In the genomic region with DNA sequence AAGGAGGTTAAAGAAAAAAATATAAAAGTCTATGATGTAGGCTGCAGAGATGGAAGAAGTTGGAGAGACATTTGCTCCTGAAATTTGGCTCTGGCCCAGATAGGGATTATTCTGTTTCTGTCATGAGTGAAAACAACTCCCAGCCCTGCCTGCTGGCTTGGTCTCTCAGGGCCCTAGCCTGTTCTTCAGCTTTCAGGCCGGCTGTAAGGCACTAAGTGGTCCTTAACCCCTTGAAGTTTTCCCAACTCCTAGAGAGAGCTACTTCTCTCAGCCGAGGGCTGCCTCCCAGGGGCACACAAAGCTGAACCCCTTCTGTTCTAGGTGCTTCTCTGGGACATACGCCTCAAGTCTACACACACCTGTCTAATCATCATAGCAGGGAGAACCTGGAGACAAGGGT, we compare ENCODE assay signal across 14 mouse cellular contexts. TPM values are rescaled to one million over a fixed set of nuclear protein-coding genes. Genes with fewer than 3 reads are reported as not detected.
DNase-seq lines count a peak whose midpoint lies in the region; ATAC-seq and TF ChIP-seq lines count a peak whose summit lies in the region.
"Had no signal": no experiment of that assay in that cellular context is flagged by ENCODE, and none has a peak within 500 bp of the region (broad histone marks: within the 10 kb centered on the region; RNA-seq: fewer than 3 reads in every experiment).

No protein-coding gene starts in this region.

- H3K27me3 ChIP-seq in intestine, embryonic 16.5 days (replicated peaks; ENCODE audit: control insufficient read depth, insufficient read depth, low read length) = no peaks in the 10 kb centered on the region
- no peaks in the 10 kb centered on the region for H3K27me3 ChIP-seq in intestine, postnatal 0 days (replicated peaks; ENCODE audit: control insufficient read depth, insufficient read depth, low read length)
- peaks cover 17% of the 10 kb centered on the region for H3K27me3 ChIP-seq in liver, embryonic 13.5 days
- H3K27me3 ChIP-seq in stomach, embryonic 15.5 days (replicated peaks) = no peaks in the 10 kb centered on the region

- no peak overlapping the region for H3K9ac ChIP-seq in intestine, embryonic 16.5 days (ENCODE audit: low read depth, low read length)
- no peak overlapping the region for H3K9ac ChIP-seq in intestine, postnatal 0 days (ENCODE audit: low read depth, low read length)
- H3K9ac ChIP-seq in liver, embryonic 13.5 days = peak overlapping the region; percentile 72
- H3K9ac ChIP-seq in stomach, embryonic 15.5 days = no peak overlapping the region

- ATAC-seq in intestine, embryonic 16.5 days = no peak
- no peak for ATAC-seq in intestine, postnatal 0 days
- no peak for ATAC-seq in liver, embryonic 13.5 days (ENCODE audit: low read depth)
- no peak for ATAC-seq in stomach, embryonic 15.5 days (ENCODE audit: insufficient read depth, low FRiP score, low read depth)
- no peak for ATAC-seq in frontal cortex, adult (ENCODE audit: low TSS enrichment)
- ATAC-seq: hindbrain, postnatal 0 days had no signal

- no peak overlapping the region for H3K4me3 ChIP-seq in intestine, embryonic 16.5 days (ENCODE audit: low read length)
- H3K4me3 ChIP-seq in intestine, postnatal 0 days (ENCODE audit: low read depth, low read length) = no peak overlapping the region
- peak overlapping the region; percentile 45 for H3K4me3 ChIP-seq in liver, embryonic 13.5 days (replicated peaks)
- H3K4me3 ChIP-seq in stomach, embryonic 15.5 days (replicated peaks) = 0 out of 2 replicates have a peak overlapping the region, but pooled peaks have one; percentile 8

- DNase-seq in retina, postnatal 1 day = peak; percentile 33
- DNase-seq in retina, embryonic 14.5 days (ENCODE audit: low spot score) = no peak
- DNase-seq in liver, embryonic 13.5 days = no peak
- DNase-seq in adrenal gland, postnatal 36 days = no peak
- DNase-seq: cerebellum, adult 11-12 months; heart, postnatal 14 days; left cerebral cortex, postnatal 4 days; right cerebral cortex, postnatal 14 days had no signal

- no peaks in the 10 kb centered on the region for H3K9me3 ChIP-seq in intestine, embryonic 16.5 days (ENCODE audit: control insufficient read depth, low read length)
- no peaks in the 10 kb centered on the region for H3K9me3 ChIP-seq in intestine, postnatal 0 days (ENCODE audit: control insufficient read depth)
- H3K9me3 ChIP-seq in liver, embryonic 13.5 days (replicated peaks) = no peaks in the 10 kb centered on the region
- no peaks in the 10 kb centered on the region for H3K9me3 ChIP-seq in stomach, embryonic 15.5 days

- no peaks in the 10 kb centered on the region for H3K36me3 ChIP-seq in intestine, embryonic 16.5 days (ENCODE audit: control insufficient read depth, insufficient read depth, low read length)
- H3K36me3 ChIP-seq in intestine, postnatal 0 days (ENCODE audit: control insufficient read depth, insufficient read depth) = peaks cover 5% of the 10 kb centered on the region; the same call in 1 of the 2 replicates
- peaks cover 74% of the 10 kb centered on the region for H3K36me3 ChIP-seq in liver, embryonic 13.5 days
- no peaks in the 10 kb centered on the region; the same call in 1 of the 2 replicates for H3K36me3 ChIP-seq in stomach, embryonic 15.5 days

- 51% methylated on average over 3 of the region's 3 CpGs for WGBS in intestine, embryonic 16.5 days
- WGBS in intestine, postnatal 0 days = 44% methylated on average over 3 of the region's 3 CpGs
- WGBS in liver, embryonic 13.5 days (ENCODE audit: insufficient replicate concordance) = 62% methylated on average over 3 of the region's 3 CpGs
- 27% methylated on average over 3 of the region's 3 CpGs for WGBS in stomach, embryonic 15.5 days

- H3K4me2 ChIP-seq in intestine, embryonic 16.5 days (ENCODE audit: low read depth, low read length) = 0 out of 2 replicates have a peak overlapping the region, but pooled peaks have one; percentile 8
- no peak overlapping the region for H3K4me2 ChIP-seq in intestine, postnatal 0 days (replicated peaks; ENCODE audit: low read depth)
- peak overlapping the region; percentile 97 for H3K4me2 ChIP-seq in liver, embryonic 13.5 days
- H3K4me2 ChIP-seq in stomach, embryonic 15.5 days = peak overlapping the region; percentile 41

- no peak overlapping the region for H3K27ac ChIP-seq in intestine, embryonic 16.5 days (ENCODE audit: low read length)
- H3K27ac ChIP-seq in intestine, postnatal 0 days (ENCODE audit: low read depth, low read length) = no peak overlapping the region
- H3K27ac ChIP-seq in liver, embryonic 13.5 days = peak overlapping the region; percentile 99
- peak overlapping the region; percentile 72 for H3K27ac ChIP-seq in stomach, embryonic 15.5 days
- H3K27ac ChIP-seq: hindbrain, postnatal 0 days; kidney, postnatal 0 days had no signal

- peaks cover 16% of the 10 kb centered on the region for H3K4me1 ChIP-seq in intestine, embryonic 16.5 days (ENCODE audit: control insufficient read depth, insufficient read depth, low read length)
- peaks cover 13% of the 10 kb centered on the region; the same call in 1 of the 2 replicates for H3K4me1 ChIP-seq in intestine, postnatal 0 days (replicated peaks; ENCODE audit: control insufficient read depth, insufficient read depth, low read length)
- H3K4me1 ChIP-seq in liver, embryonic 13.5 days (replicated peaks) = peaks cover 99% of the 10 kb centered on the region
- H3K4me1 ChIP-seq in stomach, embryonic 15.5 days = peaks cover 26% of the 10 kb centered on the region

- TF ChIP-seq CTCF in intestine, postnatal 0 days (IDR thresholded peaks at IDR 0.05; ENCODE audit: low read depth) = no peak

RNA-seq across cellular contexts. Expression of a gene that starts 7.7 kb away (rescaled TPM):
- polyA plus RNA-seq in intestine, embryonic 16.5 days (2015; fragmentation: Nextera tagmentation; extraction: Ambion mirVana) = 6.6 and 8.8 TPM in 2 replicates
- 9.8 and 10.8 TPM in 2 replicates for polyA plus RNA-seq in intestine, postnatal 0 days (2015; fragmentation: Nextera tagmentation; extraction: Ambion mirVana)
- polyA plus RNA-seq in liver, embryonic 13.5 days (2015; fragmentation: Nextera tagmentation; extraction: Ambion mirVana) = 30.2 and 30.9 TPM in 2 replicates
- polyA plus RNA-seq in stomach, embryonic 15.5 days (2015; fragmentation: Nextera tagmentation; extraction: Ambion mirVana) = 11.1 and 13.6 TPM in 2 replicates
- 10 to 100 TPM in 1 of 2 experiments, 1 to 10 TPM in 1; 2.8 to 15.7 TPM for total RNA-seq in adrenal gland, postnatal 36 days (2021)

Comparison
In these comparisons a context has a peak if more than half of its experiments do, and no peak if none do; other contexts are left out.
1. H3K27ac ChIP-seq: peak in liver, embryonic 13.5 days (single experiment) and stomach, embryonic 15.5 days (single experiment); none in intestine, embryonic 16.5 days (single experiment) and intestine, postnatal 0 days (single experiment).
2. H3K4me3 ChIP-seq: peak in liver, embryonic 13.5 days (single experiment) and stomach, embryonic 15.5 days (single experiment); none in intestine, embryonic 16.5 days (single experiment) and intestine, postnatal 0 days (single experiment).